Mouse (Mus musculus): ENCODE measurements at regions not wholly inside any gene's neighbourhood (a gene's known extent, or its start where the extent isn't known, plus 50 kb on each side); places are given as distances from the start of the nearest gene placed in this dataset.
"Not testable (repeated sequence)": the region's sequence is repeated elsewhere in the genome, so short reads cannot be mapped to it uniquely, and the experiment has no call there.

DNA sequence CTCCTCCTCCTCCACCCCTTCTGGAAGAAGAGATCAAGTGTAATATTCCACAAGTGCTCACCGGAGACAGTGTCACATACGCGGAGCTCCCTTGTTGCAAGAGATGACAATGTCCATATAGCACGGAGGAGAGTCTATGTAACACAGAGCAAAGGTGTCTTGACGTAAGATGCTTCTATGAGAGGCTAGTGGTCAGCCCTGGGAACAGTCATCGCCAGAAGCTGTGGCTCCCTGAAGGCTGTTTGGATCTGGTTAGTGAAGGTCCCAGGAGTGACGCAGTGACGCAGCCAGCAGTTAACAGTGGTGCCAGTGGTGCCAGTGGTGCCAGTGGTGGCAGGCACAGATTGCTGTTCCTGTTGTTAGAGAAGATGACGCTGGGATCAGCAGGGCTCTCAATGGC is 66.9 kb downstream of the Twistnb start:
- DNase-seq = no peak
- Histone ChIP-seq H3K4me1 (ENCODE audit: control insufficient read depth, insufficient read depth, low read length) (no peaks in the 10 kb centered on the region), H3K27me3 (replicated peaks; ENCODE audit: control insufficient read depth, insufficient read depth, low read length) (no peaks in the 10 kb centered on the region), H3K36me3 (ENCODE audit: control insufficient read depth, insufficient read depth, low read length) (no peaks in the 10 kb centered on the region), H3K27ac (ENCODE audit: insufficient read depth, low read depth, low read length) (no peak overlapping the region), H3K4me3 (ENCODE audit: insufficient read depth, low read depth, low read length) (no peak overlapping the region)
- WGBS = 88% methylated on average over 9 of the region's 9 CpGs
- no peak for TF ChIP-seq POLR2A (IDR thresholded peaks at IDR 0.05; ENCODE audit: low read depth, low read length)
- no peak for TF ChIP-seq CTCF (conservative IDR thresholded peaks at IDR 0.05; ENCODE audit: insufficient read depth, insufficient read length, low read depth, low read length)

DNA sequence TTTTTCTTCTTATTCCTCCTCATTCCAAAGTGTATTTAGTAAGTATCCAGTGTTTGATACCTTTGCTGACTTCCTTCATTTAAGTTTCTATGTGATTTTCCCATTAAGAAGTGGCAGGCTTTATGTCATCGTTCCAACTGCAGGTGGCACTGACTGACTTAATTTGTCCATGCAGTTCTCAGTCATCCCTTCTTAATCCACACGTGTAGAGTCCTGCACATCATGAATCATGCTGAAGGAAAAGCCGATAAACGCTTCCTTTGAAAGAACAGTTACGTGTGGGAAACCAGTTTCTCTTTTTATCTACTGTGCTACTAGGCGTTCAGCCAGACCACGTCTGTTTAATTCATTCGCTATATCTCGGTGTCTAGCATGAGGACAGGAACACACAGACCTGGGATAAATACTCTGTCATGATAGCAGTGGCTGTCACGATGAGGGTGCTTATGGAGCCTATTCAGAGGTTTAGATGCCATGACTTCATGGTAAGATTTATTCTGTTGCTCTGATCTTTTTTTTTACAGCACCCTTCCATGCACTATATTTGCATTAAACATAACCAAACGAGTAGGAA is 68.0 kb downstream of the Twistnb start:
- TF ChIP-seq POLR2A (IDR thresholded peaks at IDR 0.05; ENCODE audit: low read depth, low read length) (no peak), CTCF (conservative IDR thresholded peaks at IDR 0.05; ENCODE audit: insufficient read depth, insufficient read length, low read depth, low read length) (no peak)
- 46% methylated on average over 11 of the region's 11 CpGs for WGBS
- Histone ChIP-seq H3K4me3 (ENCODE audit: insufficient read depth, low read depth, low read length) (no peak overlapping the region), H3K36me3 (ENCODE audit: control insufficient read depth, insufficient read depth, low read length) (no peaks in the 10 kb centered on the region), H3K27ac (ENCODE audit: insufficient read depth, low read depth, low read length) (no peak overlapping the region), H3K4me1 (ENCODE audit: control insufficient read depth, insufficient read depth, low read length) (no peaks in the 10 kb centered on the region), H3K27me3 (replicated peaks; ENCODE audit: control insufficient read depth, insufficient read depth, low read length) (no peaks in the 10 kb centered on the region)
- DNase-seq = no peak

DNA sequence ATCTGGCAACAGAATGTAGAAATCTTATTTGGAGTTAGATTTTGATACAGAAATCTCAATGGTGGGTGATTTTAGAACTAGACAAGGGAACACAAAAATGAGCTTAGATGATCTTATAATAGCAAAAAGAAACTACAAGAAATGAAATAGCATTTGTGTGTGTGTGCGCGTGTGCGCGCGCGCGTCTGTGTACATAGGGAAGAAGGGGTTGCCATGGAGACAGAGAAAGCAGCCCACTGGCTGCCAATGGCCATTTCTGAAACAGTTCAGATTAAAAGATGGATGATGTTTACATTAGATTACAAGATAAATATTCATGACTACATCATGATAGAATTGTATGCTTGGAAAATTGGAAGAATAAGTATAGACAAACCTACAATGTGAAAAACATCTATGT is 112.1 kb downstream of the Twistnb start:
- WGBS = 99% methylated on average over 7 of the region's 7 CpGs
- no peaks in the 10 kb centered on the region for H3K27me3 ChIP-seq (replicated peaks; ENCODE audit: control insufficient read depth, insufficient read depth, low read length)
- no peaks in the 10 kb centered on the region for H3K4me1 ChIP-seq (ENCODE audit: control insufficient read depth, insufficient read depth, low read length)
- H3K27ac ChIP-seq (ENCODE audit: insufficient read depth, low read depth, low read length) = no peak overlapping the region
- no peaks in the 10 kb centered on the region for H3K36me3 ChIP-seq (ENCODE audit: control insufficient read depth, insufficient read depth, low read length)
- no peak overlapping the region for H3K4me3 ChIP-seq (ENCODE audit: insufficient read depth, low read depth, low read length)
- TF ChIP-seq POLR2A (IDR thresholded peaks at IDR 0.05; ENCODE audit: low read depth, low read length) = no peak
- TF ChIP-seq CTCF (conservative IDR thresholded peaks at IDR 0.05; ENCODE audit: insufficient read depth, insufficient read length, low read depth, low read length) = no peak
- no peak for DNase-seq

DNA sequence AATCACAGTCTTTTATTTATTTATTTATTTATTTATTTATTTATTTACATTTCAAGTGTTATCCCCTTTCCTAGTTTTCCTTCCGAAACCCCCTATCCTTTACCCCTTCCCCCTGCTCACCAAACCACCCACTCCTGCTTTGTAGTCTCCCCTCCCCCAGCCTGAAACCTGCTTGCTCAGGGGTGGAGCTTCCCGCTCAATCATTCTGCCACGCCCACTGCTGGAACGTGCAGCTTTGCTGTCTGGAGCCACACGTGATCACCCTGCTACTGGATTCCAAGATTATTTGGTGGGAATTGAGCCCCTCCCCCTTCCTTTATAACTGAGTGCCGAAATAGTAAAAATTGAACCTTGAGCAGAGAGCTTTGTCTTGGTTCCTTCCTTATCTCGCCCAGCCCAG is 122.2 kb downstream of the Twistnb start:
- not testable (repeated sequence) for DNase-seq; H3K4me1 ChIP-seq (ENCODE audit: control insufficient read depth, insufficient read depth, low read length); H3K27me3 ChIP-seq (replicated peaks; ENCODE audit: control insufficient read depth, insufficient read depth, low read length); H3K27ac ChIP-seq (ENCODE audit: insufficient read depth, low read depth, low read length); H3K4me3 ChIP-seq (ENCODE audit: insufficient read depth, low read depth, low read length); H3K36me3 ChIP-seq (ENCODE audit: control insufficient read depth, insufficient read depth, low read length)
- WGBS = 54% methylated on average over 7 of the region's 7 CpGs

- no peaks in the 10 kb centered on the region for H3K27me3 ChIP-seq (replicated peaks; ENCODE audit: control insufficient read depth, insufficient read depth, low read length)
Measured at GRCm38 (mm10) chr12:33552231-33552630, 122.8 kb downstream of the Twistnb start.

GRCm38 (mm10) chr12:33552651-33553050 is 123.2 kb downstream of the Twistnb start:
- no peaks in the 10 kb centered on the region for H3K27me3 ChIP-seq (replicated peaks; ENCODE audit: control insufficient read depth, insufficient read depth, low read length)
- no peak for DNase-seq
- no peaks in the 10 kb centered on the region for H3K36me3 ChIP-seq (ENCODE audit: control insufficient read depth, insufficient read depth, low read length)
- WGBS = 68% methylated on average over 5 of the region's 5 CpGs
- no peak overlapping the region for H3K27ac ChIP-seq (ENCODE audit: insufficient read depth, low read depth, low read length)
- H3K4me1 ChIP-seq (ENCODE audit: control insufficient read depth, insufficient read depth, low read length) = no peaks in the 10 kb centered on the region
- TF ChIP-seq CTCF (conservative IDR thresholded peaks at IDR 0.05; ENCODE audit: insufficient read depth, insufficient read length, low read depth, low read length) (no peak), POLR2A (IDR thresholded peaks at IDR 0.05; ENCODE audit: low read depth, low read length) (no peak)
- no peak overlapping the region for H3K4me3 ChIP-seq (ENCODE audit: insufficient read depth, low read depth, low read length)

More at GRCm38 (mm10) chr12:33552231-33552630, 122.8 kb downstream of the Twistnb start:
- no peaks in the 10 kb centered on the region for H3K36me3 ChIP-seq (ENCODE audit: control insufficient read depth, insufficient read depth, low read length)
- H3K4me1 ChIP-seq (ENCODE audit: control insufficient read depth, insufficient read depth, low read length) = no peaks in the 10 kb centered on the region
- H3K4me3 ChIP-seq (ENCODE audit: insufficient read depth, low read depth, low read length) = no peak overlapping the region
- DNase-seq = no peak
- 86% methylated on average over 3 of the region's 3 CpGs for WGBS
- no peak overlapping the region for H3K27ac ChIP-seq (ENCODE audit: insufficient read depth, low read depth, low read length)
- no peak for TF ChIP-seq CTCF (conservative IDR thresholded peaks at IDR 0.05; ENCODE audit: insufficient read depth, insufficient read length, low read depth, low read length)
- TF ChIP-seq POLR2A (IDR thresholded peaks at IDR 0.05; ENCODE audit: low read depth, low read length) = no peak

- H3K36me3 ChIP-seq (ENCODE audit: control insufficient read depth, insufficient read depth, low read length) = no peaks in the 10 kb centered on the region
- TF ChIP-seq POLR2A (IDR thresholded peaks at IDR 0.05; ENCODE audit: low read depth, low read length) = no peak
- no peak for TF ChIP-seq CTCF (conservative IDR thresholded peaks at IDR 0.05; ENCODE audit: insufficient read depth, insufficient read length, low read depth, low read length)
- no peak for DNase-seq
- no peak overlapping the region for H3K27ac ChIP-seq (ENCODE audit: insufficient read depth, low read depth, low read length)
- no peaks in the 10 kb centered on the region for H3K27me3 ChIP-seq (replicated peaks; ENCODE audit: control insufficient read depth, insufficient read depth, low read length)
- 47% methylated on average over 4 of the region's 4 CpGs for WGBS
- H3K4me3 ChIP-seq (ENCODE audit: insufficient read depth, low read depth, low read length) = no peak overlapping the region
- no peaks in the 10 kb centered on the region for H3K4me1 ChIP-seq (ENCODE audit: control insufficient read depth, insufficient read depth, low read length)
Measured at GRCm38 (mm10) chr12:33553731-33554130, 124.3 kb downstream of the Twistnb start.

GRCm38 (mm10) chr12:33561141-33561540 is 131.7 kb downstream of the Twistnb start:
- DNase-seq = no peak
- Histone ChIP-seq H3K4me1 (ENCODE audit: control insufficient read depth, insufficient read depth, low read length) (no peaks in the 10 kb centered on the region), H3K27ac (ENCODE audit: insufficient read depth, low read depth, low read length) (no peak overlapping the region), H3K27me3 (replicated peaks; ENCODE audit: control insufficient read depth, insufficient read depth, low read length) (no peaks in the 10 kb centered on the region), H3K36me3 (ENCODE audit: control insufficient read depth, insufficient read depth, low read length) (no peaks in the 10 kb centered on the region), H3K4me3 (ENCODE audit: insufficient read depth, low read depth, low read length) (no peak overlapping the region)
- WGBS = 62% methylated on average over 7 of the region's 7 CpGs
- TF ChIP-seq CTCF (conservative IDR thresholded peaks at IDR 0.05; ENCODE audit: insufficient read depth, insufficient read length, low read depth, low read length) (no peak), POLR2A (IDR thresholded peaks at IDR 0.05; ENCODE audit: low read depth, low read length) (no peak)

Data from kidney, adult 2 months (tissue).